Mouse (Mus musculus): Measurements from ENCODE around the gene Tcerg1l.

The Tcerg1l gene

GRCm38 (mm10) chr7:138397485-138398181 is at the start of gene Tcerg1l:
Gene Tcerg1l, minus strand, starts transcription at chr7:138397730.
- no peak for DNase-seq

GRCm38 (mm10) chr7:138442096-138442495 is 44.6 kb upstream of the Tcerg1l start:
- DNase-seq, result no peak

- DNase-seq, result no peak
These were observed 35.0 kb upstream of the Tcerg1l start for GRCm38 (mm10) chr7:138432541-138432940.

GRCm38 (mm10) chr7:138431456-138431855 is 33.9 kb upstream of the Tcerg1l start:
- no peak for DNase-seq

- no peak for DNase-seq
These were observed 32.4 kb upstream of the Tcerg1l start for GRCm38 (mm10) chr7:138429916-138430315.

GRCm38 (mm10) chr7:138428826-138429225 is 31.3 kb upstream of the Tcerg1l start:
- peak; percentile 48 for DNase-seq

- DNase-seq, result no peak
These were observed 29.9 kb upstream of the Tcerg1l start for GRCm38 (mm10) chr7:138427441-138427840.

- DNase-seq, result no peak
These were observed 16.0 kb upstream of the Tcerg1l start for GRCm38 (mm10) chr7:138413496-138413895.

- no peak for DNase-seq
These were observed 4.1 kb upstream of the Tcerg1l start for GRCm38 (mm10) chr7:138401641-138402040.

GRCm38 (mm10) chr7:138400506-138401272 is 3.2 kb upstream of the Tcerg1l start:
- DNase-seq, result no peak

- peak; percentile 43 for DNase-seq
These were observed 758 bp upstream of the Tcerg1l start for GRCm38 (mm10) chr7:138398182-138398793.

GRCm38 (mm10) chr7:138396863-138397484 is 556 bp downstream of the Tcerg1l start:
- peak; percentile 44 for DNase-seq

GRCm38 (mm10) chr7:138396109-138396862 is 1.2 kb downstream of the Tcerg1l start:
- no peak for DNase-seq

- DNase-seq, result no peak
These were observed 7.6 kb downstream of the Tcerg1l start for GRCm38 (mm10) chr7:138389941-138390340.

GRCm38 (mm10) chr7:138389071-138389470 is 8.5 kb downstream of the Tcerg1l start:
- DNase-seq, result no peak

- no peak for DNase-seq
These were observed 18.3 kb downstream of the Tcerg1l start for GRCm38 (mm10) chr7:138379221-138379620.

GRCm38 (mm10) chr7:138378546-138378945 is 19.0 kb downstream of the Tcerg1l start:
- no peak for DNase-seq

- DNase-seq, result peak; percentile 44
These were observed 22.0 kb downstream of the Tcerg1l start for GRCm38 (mm10) chr7:138375573-138375972.

- DNase-seq, result peak; percentile 6
These were observed 23.2 kb downstream of the Tcerg1l start for GRCm38 (mm10) chr7:138374376-138374775.

GRCm38 (mm10) chr7:138373530-138373929 is 24.0 kb downstream of the Tcerg1l start:
- DNase-seq, result no peak

GRCm38 (mm10) chr7:138367570-138367969 is 30.0 kb downstream of the Tcerg1l start:
- DNase-seq, result no peak

- no peak for DNase-seq
These were observed 32.0 kb downstream of the Tcerg1l start for GRCm38 (mm10) chr7:138365519-138365918.

- DNase-seq, result no peak
These were observed 40.1 kb downstream of the Tcerg1l start for GRCm38 (mm10) chr7:138357475-138357874.
